Mouse (Mus musculus) ES-Bruce4 (cell line): ENCODE data around the gene Pcsk2.

Experiments
- CTCF ChIP-seq: IDR thresholded peaks from one replicate; pipeline ENCODE4 v1.8.1; 2011; ENCODE audit warnings: low read depth, low read length
- EP300 ChIP-seq: IDR thresholded peaks from 2 replicates; pipeline ENCODE4 v1.6.1; 2011; ENCODE audit warnings: low read depth, low read length; ENCODE audit not compliant: insufficient read depth
- POLR2A ChIP-seq: IDR thresholded peaks from one replicate; pipeline ENCODE4 v1.8.1; 2011; ENCODE audit warnings: low read length; ENCODE audit not compliant: insufficient read depth

DNA sequence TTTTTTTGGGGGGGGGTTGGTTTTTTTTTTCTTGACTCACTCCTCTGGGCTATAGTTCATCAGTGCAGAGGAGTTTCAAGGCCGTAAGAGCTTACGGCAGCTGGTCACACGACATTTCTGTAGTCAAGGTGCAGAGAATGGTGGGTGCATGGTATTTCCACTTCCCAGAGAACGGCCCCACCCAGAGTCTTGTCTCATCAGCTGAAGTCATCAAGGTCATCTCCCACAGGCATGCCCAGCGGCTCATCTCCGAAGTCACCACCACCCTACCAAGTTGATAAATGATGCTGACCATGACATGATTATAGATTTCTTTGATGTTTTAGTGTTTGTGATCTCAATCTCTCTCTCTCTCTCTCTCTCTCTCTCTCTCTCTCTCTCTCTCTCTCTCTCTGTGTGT, 20.0 kb downstream of the Pcsk2 start:
- TF ChIP-seq CTCF = no peak
- no peak for TF ChIP-seq POLR2A
- TF ChIP-seq EP300 = no peak
